ENCODE assay signal across 10 mouse cellular contexts in the genomic region with DNA sequence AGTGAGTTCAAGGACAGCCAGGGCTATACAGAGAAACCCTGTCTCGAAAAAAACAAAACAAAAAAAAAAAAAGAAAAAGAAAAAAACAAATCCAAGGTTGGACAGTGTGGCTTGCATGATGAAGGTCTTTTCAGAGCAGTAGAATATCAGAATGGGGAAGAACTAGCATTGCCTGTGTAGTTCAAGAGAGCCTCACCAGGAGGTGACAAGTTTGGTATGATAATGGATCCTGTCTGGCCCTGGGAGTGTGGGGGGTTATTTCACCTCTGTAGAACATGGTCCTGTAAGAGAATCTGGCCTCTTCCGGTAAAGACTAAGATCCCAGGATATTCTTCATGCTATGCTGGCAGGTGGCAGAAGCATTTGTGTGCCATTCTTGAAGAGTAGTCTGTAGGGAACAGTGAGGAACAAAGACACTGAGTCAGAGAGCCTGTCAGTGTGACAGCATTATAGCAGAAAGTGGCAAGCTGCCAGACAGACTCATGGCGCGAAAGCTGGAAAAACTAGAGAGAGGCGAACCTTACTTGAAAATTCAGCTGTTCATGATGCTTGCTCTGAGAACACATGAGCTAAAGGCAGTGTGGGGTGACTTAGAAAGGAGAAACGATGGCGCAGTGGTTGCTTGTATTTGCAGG. TPM values are rescaled to one million over a fixed set of nuclear protein-coding genes. Genes with fewer than 3 reads are reported as not detected.
DNase-seq lines count a peak whose midpoint lies in the region; ATAC-seq lines count a peak whose summit lies in the region.
"Had no signal": no experiment of that assay in that cellular context is flagged by ENCODE, and none has a peak within 500 bp of the region (broad histone marks: within the 10 kb centered on the region; RNA-seq: fewer than 3 reads in every experiment).

No protein-coding gene starts in this region.

- no peaks in the 10 kb centered on the region for H3K27me3 ChIP-seq in hindbrain, embryonic 14.5 days (ENCODE audit: control insufficient read depth, insufficient read depth, low read length)
- no peaks in the 10 kb centered on the region for H3K27me3 ChIP-seq in hindbrain, embryonic 11.5 days (ENCODE audit: control insufficient read depth, insufficient read depth, low read length)
- no peaks in the 10 kb centered on the region for H3K27me3 ChIP-seq in forebrain, embryonic 14.5 days (replicated peaks; ENCODE audit: control insufficient read depth, insufficient read depth, low read length)

- no peaks in the 10 kb centered on the region for H3K4me1 ChIP-seq in hindbrain, embryonic 14.5 days (replicated peaks; ENCODE audit: control insufficient read depth, insufficient read depth, low read length)
- no peaks in the 10 kb centered on the region for H3K4me1 ChIP-seq in hindbrain, embryonic 11.5 days (replicated peaks; ENCODE audit: control insufficient read depth, insufficient read depth, low read length)
- peaks cover 5% of the 10 kb centered on the region for H3K4me1 ChIP-seq in forebrain, embryonic 14.5 days (ENCODE audit: control insufficient read depth, insufficient read depth, low read length)

- peak; percentile 54 for DNase-seq in hindbrain, embryonic 14.5 days (ENCODE audit: low spot score)
- DNase-seq in hindbrain, embryonic 11.5 days (ENCODE audit: low spot score), result no peak
- DNase-seq in forebrain, embryonic 14.5 days (ENCODE audit: low spot score), result peak; percentile 91
- peak; percentile 60 to 61 for DNase-seq in layer of hippocampus, postnatal 10 days (ENCODE audit: low spot score in 2 of 2)
- peak; percentile 77 for DNase-seq in right cerebral cortex, adult 18-20 months
- DNase-seq in lung, postnatal 36 days, result no peak
- no peak for DNase-seq in cerebellum, adult 8-10 months
- no peak for DNase-seq in ovary, postnatal 14 days (ENCODE audit: low spot score)
- DNase-seq: kidney, adult 9 months; liver, postnatal 0 days had no signal

- ATAC-seq in hindbrain, embryonic 14.5 days (ENCODE audit: low FRiP score), result no peak
- ATAC-seq in hindbrain, embryonic 11.5 days (ENCODE audit: low FRiP score), result no peak
- peak; percentile 78; the same call in 1 of the 2 replicates for ATAC-seq in forebrain, embryonic 14.5 days
- ATAC-seq: liver, postnatal 0 days had no signal

- no peak overlapping the region for H3K4me3 ChIP-seq in hindbrain, embryonic 14.5 days (replicated peaks; ENCODE audit: low read length)
- no peak overlapping the region for H3K4me3 ChIP-seq in hindbrain, embryonic 11.5 days (ENCODE audit: low read depth, low read length)
- H3K4me3 ChIP-seq in forebrain, embryonic 14.5 days (ENCODE audit: low read depth, low read length), result no peak overlapping the region

- H3K9ac ChIP-seq in hindbrain, embryonic 14.5 days, result no peak overlapping the region
- H3K9ac ChIP-seq in hindbrain, embryonic 11.5 days (ENCODE audit: low read depth, low read length), result no peak overlapping the region
- no peak overlapping the region for H3K9ac ChIP-seq in forebrain, embryonic 14.5 days (ENCODE audit: low read length)
- H3K9ac ChIP-seq: liver, postnatal 0 days had no signal

- no peak overlapping the region for H3K4me2 ChIP-seq in hindbrain, embryonic 14.5 days (replicated peaks)
- H3K4me2 ChIP-seq in hindbrain, embryonic 11.5 days (replicated peaks; ENCODE audit: low read depth, low read length), result no peak overlapping the region
- no peak overlapping the region for H3K4me2 ChIP-seq in forebrain, embryonic 14.5 days (ENCODE audit: low read length)

- 52% methylated on average over 7 of the region's 7 CpGs for WGBS in hindbrain, embryonic 14.5 days
- WGBS in hindbrain, embryonic 11.5 days, result 94% methylated on average over 7 of the region's 7 CpGs
- 31% methylated on average over 7 of the region's 7 CpGs for WGBS in forebrain, embryonic 14.5 days

- no peaks in the 10 kb centered on the region for H3K9me3 ChIP-seq in hindbrain, embryonic 14.5 days (ENCODE audit: control insufficient read depth, low read length)
- no peaks in the 10 kb centered on the region for H3K9me3 ChIP-seq in hindbrain, embryonic 11.5 days (ENCODE audit: control insufficient read depth, low read length)
- no peaks in the 10 kb centered on the region for H3K9me3 ChIP-seq in forebrain, embryonic 14.5 days (replicated peaks; ENCODE audit: control insufficient read depth, low read length)

- H3K36me3 ChIP-seq in hindbrain, embryonic 14.5 days (replicated peaks; ENCODE audit: control insufficient read depth, insufficient read depth), result peaks cover 79% of the 10 kb centered on the region
- no peaks in the 10 kb centered on the region; the same call in 1 of the 2 replicates for H3K36me3 ChIP-seq in hindbrain, embryonic 11.5 days (ENCODE audit: control insufficient read depth, insufficient read depth, low read length)
- H3K36me3 ChIP-seq in forebrain, embryonic 14.5 days (ENCODE audit: control insufficient read depth, insufficient read depth, low read length), result peaks cover 51% of the 10 kb centered on the region

- peak overlapping the region; percentile 17; the same call in 1 of the 2 replicates for H3K27ac ChIP-seq in hindbrain, embryonic 14.5 days
- H3K27ac ChIP-seq in hindbrain, embryonic 11.5 days (ENCODE audit: low read depth, low read length), result no peak overlapping the region
- H3K27ac ChIP-seq in forebrain, embryonic 14.5 days (ENCODE audit: low read depth, low read length), result peak overlapping the region; percentile 84

RNA-seq across cellular contexts. Expression of gene Sh2b3, which starts 58.8 kb away (rescaled TPM):
- polyA plus RNA-seq in hindbrain, embryonic 14.5 days (2014; fragmentation: Nextera tagmentation; extraction: Ambion mirVana), result 8.8 and 9.1 TPM in 2 replicates
- polyA plus RNA-seq in hindbrain, embryonic 11.5 days (2014; fragmentation: Nextera tagmentation; extraction: Ambion mirVana), result 8.4 and 9.6 TPM in 2 replicates
- 4.4 and 5.4 TPM in 2 replicates for polyA plus RNA-seq in forebrain, embryonic 14.5 days (2014; fragmentation: Nextera tagmentation; extraction: Ambion mirVana)
- total RNA-seq in layer of hippocampus, postnatal 10 days (2021), result 10 to 100 TPM; 16.5 to 16.7 TPM

Comparison
In these comparisons a context has a peak if more than half of its experiments do, and no peak if none do; other contexts are left out.
1. DNase-seq: peak in hindbrain, embryonic 14.5 days (single experiment), forebrain, embryonic 14.5 days (single experiment), layer of hippocampus, postnatal 10 days (2 of 2) and right cerebral cortex, adult 18-20 months (single experiment); none in hindbrain, embryonic 11.5 days (single experiment), lung, postnatal 36 days (single experiment), cerebellum, adult 8-10 months (single experiment) and ovary, postnatal 14 days (single experiment).